Mouse (Mus musculus): ENCODE measurements around the gene Elk4.

Elk4 gene

GRCm38 (mm10) chr1:131981378-131982013 is 25.9 kb upstream of the Elk4 start:
- in situ Hi-C loops (cut with MboI; ENCODE audit: low pct_unique_long_range_greater_than_20kb in 1 of 2, low sequenced_read_pairs in 2 of 2, unreplicated experiment in 1 of 2): no loop called here

GRCm38 (mm10) chr1:131982907-131983306 is 24.5 kb upstream of the Elk4 start:
- in situ Hi-C loops (cut with MboI; ENCODE audit: low pct_unique_long_range_greater_than_20kb in 1 of 2, low sequenced_read_pairs in 2 of 2, unreplicated experiment in 1 of 2): no loop called here

GRCm38 (mm10) chr1:131983806-131984205 is 23.6 kb upstream of the Elk4 start:
- in situ Hi-C loops (cut with MboI; ENCODE audit: low pct_unique_long_range_greater_than_20kb in 1 of 2, low sequenced_read_pairs in 2 of 2, unreplicated experiment in 1 of 2): no loop called here

DNA sequence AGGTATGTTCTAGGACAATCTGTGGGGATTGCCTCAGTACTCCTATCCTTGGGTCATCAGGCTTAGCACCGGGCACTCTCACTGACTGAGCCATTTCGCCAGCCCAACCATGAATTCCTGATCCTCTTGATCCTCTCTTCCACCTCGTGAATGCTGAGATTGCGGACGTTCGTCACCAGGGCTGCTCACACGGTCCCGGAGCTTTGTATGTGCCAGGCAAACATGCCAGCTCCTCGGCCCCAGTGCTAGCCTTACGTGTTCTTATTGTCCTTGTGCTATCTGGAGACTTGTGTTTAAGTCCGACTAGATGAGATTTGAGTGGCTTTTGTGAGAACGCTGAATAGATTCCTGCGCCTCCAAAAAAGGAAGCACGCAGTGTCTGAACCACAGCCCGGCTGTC is 20.0 kb upstream of the Elk4 start:
- in situ Hi-C loops (cut with MboI; ENCODE audit: low pct_unique_long_range_greater_than_20kb in 1 of 2, low sequenced_read_pairs in 2 of 2, unreplicated experiment in 1 of 2): no loop called here

DNA sequence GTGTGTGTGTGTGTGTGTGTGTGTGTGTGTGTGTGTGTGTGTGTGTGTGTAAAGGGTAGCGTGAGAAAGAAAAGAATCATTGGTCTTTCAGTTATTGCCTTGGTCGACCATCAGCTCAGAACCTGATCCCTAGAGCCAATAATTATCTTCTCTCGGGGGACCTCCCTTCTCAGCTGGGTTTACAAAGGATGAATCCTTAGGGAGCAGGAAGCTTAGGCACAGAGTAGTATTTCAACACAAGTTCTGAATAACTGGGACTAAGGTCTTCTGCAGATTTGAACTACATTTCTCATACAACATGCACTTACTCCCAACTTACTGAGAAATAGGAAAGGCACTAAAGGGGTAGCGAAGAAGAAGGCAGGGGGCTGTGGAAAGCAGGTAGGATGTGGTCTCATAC is 17.9 kb upstream of the Elk4 start:
- in situ Hi-C loops (cut with MboI; ENCODE audit: low pct_unique_long_range_greater_than_20kb in 1 of 2, low sequenced_read_pairs in 2 of 2, unreplicated experiment in 1 of 2): no loop called here

DNA sequence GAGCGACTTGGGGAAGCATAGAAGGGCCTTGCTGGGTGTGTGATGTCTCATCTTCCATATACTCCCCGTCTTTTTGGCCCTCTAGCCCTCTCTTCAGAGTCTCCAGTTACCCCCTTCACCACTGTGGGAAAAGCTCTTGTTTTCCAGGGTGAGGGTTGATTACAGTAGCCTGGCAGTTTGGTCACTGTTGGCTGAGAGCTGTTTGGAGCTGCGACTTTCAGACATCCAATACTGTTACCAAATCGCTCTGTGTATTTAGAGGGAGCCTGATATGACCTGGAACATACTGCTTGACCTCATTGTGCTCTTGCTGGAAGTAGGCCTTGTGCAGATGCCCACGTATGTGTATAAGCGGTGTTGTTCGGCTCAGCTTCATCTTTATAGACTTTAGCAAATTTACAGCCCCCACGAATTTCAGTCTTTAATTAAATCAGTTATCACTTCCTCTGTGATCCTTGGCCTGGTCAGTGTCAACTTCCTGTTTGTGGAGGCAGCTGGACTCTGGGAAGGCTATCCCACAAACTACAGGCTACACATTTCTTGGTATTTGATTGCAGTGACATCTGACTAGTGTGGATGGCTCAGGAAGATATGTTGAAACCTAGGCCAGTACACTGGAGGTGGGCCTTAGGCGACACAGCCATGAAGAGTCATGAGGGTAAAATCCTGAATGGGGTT is 17.2 kb upstream of the Elk4 start:
- in situ Hi-C loops (cut with MboI; ENCODE audit: low pct_unique_long_range_greater_than_20kb in 1 of 2, low sequenced_read_pairs in 2 of 2, unreplicated experiment in 1 of 2): loop anchor here in 1 of 2 experiments (10.0 kb wide), 1 partner anchor 115 kb away; no protein-coding TSS in a partner anchor

DNA sequence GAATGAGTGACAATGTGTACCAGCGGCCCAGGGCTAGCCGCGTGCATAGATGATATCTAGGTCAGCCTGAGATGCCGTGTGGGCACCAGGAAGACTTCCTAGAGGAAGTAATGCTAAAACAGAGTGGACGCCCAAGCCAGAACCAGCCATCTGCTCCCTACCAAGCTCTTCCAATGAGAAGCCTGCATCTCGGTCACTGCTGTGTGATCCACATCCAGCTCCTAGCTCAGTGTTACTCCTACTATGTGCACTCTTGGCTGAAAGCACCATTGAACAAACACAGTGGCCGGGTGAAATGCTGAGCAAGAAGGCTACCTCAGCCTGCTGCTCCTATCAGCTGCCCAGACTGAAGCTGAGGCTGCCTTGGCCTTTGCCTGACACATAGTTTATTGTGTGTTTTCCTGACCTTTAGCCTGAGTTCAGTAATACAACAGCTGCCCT is 14.8 kb upstream of the Elk4 start:
- in situ Hi-C loops (cut with MboI; ENCODE audit: low pct_unique_long_range_greater_than_20kb in 1 of 2, low sequenced_read_pairs in 2 of 2, unreplicated experiment in 1 of 2): loop anchor here in 1 of 2 experiments (10.0 kb wide), 1 partner anchor 112 kb away; no protein-coding TSS in a partner anchor

- in situ Hi-C loops (cut with MboI; ENCODE audit: low pct_unique_long_range_greater_than_20kb in 1 of 2, low sequenced_read_pairs in 2 of 2, unreplicated experiment in 1 of 2): loop anchor here in 1 of 2 experiments (10.0 kb wide), 1 partner anchor 111 kb away; no protein-coding TSS in a partner anchor
These were observed 14.0 kb upstream of the Elk4 start for GRCm38 (mm10) chr1:131993169-131994040.

DNA sequence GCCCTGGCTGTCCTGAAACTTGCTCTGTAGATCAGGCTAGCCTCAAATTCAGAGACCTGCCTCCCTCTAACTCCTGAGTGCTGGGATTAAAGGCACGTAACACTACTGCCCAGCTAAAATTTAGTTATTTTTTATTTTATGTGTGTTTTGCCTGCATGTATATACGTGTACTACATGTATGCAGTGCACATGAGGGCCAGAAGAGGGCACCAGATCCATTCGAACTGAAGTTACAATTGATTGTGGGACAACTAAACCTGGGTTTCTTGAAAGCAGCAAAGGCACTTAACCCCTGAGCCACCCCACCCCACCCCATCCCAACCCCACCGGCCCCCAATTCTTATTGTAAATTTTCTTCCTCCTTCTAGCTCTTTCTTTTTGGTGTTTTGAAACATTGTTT is 12.3 kb upstream of the Elk4 start:
- in situ Hi-C loops (cut with MboI; ENCODE audit: low pct_unique_long_range_greater_than_20kb in 1 of 2, low sequenced_read_pairs in 2 of 2, unreplicated experiment in 1 of 2): loop anchor here (5.0 to 10.0 kb wide), 3 partner anchors 52 to 122 kb away; no protein-coding TSS in a partner anchor

DNA sequence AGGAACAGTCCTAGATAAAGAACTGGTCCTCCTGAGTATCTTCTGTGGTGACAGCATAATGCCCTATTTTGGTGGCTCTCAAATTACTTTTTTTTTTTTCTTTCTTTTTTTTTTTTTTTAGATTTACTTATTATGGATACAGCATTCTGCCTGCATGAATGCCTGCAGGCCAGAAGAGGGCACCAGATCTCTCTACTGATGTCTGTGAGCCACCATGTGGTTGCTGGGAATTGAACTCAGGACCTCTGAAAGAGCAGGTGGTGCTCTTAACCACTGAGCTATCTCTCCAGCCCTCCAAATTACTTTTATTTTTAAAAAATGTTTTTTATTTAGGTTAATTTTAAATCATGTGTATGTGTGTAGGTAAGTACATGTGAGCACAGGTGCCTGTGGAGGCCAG is 6.9 kb upstream of the Elk4 start:
- in situ Hi-C loops (cut with MboI; ENCODE audit: low pct_unique_long_range_greater_than_20kb in 1 of 2, low sequenced_read_pairs in 2 of 2, unreplicated experiment in 1 of 2): no loop called here

- in situ Hi-C loops (cut with MboI; ENCODE audit: low pct_unique_long_range_greater_than_20kb in 1 of 2, low sequenced_read_pairs in 2 of 2, unreplicated experiment in 1 of 2): no loop called here
These were observed 5.5 kb upstream of the Elk4 start for GRCm38 (mm10) chr1:132001880-132002330.

GRCm38 (mm10) chr1:132003111-132003510 is 4.3 kb upstream of the Elk4 start:
- in situ Hi-C loops (cut with MboI; ENCODE audit: low pct_unique_long_range_greater_than_20kb in 1 of 2, low sequenced_read_pairs in 2 of 2, unreplicated experiment in 1 of 2): no loop called here

DNA sequence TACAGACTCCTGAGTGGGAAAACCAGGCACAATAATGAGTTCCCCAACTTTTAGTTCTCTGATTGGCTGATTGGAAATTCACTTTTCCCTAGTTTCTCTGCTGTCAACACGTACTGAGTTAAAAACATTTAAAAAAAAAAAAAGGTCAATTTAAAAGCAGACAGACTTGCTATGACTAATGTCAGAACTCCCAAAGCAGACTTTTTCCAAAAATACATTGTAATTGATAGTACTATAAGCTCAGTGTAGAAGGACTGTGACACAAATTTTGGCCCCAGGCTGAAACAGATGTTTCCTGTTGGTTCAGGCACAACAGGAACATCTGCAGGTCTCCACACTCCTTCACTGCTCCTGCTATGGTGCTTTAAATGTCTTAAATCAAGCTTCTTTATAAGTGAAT is 3.6 kb upstream of the Elk4 start:
- in situ Hi-C loops (cut with MboI; ENCODE audit: low pct_unique_long_range_greater_than_20kb in 1 of 2, low sequenced_read_pairs in 2 of 2, unreplicated experiment in 1 of 2): no loop called here

DNA sequence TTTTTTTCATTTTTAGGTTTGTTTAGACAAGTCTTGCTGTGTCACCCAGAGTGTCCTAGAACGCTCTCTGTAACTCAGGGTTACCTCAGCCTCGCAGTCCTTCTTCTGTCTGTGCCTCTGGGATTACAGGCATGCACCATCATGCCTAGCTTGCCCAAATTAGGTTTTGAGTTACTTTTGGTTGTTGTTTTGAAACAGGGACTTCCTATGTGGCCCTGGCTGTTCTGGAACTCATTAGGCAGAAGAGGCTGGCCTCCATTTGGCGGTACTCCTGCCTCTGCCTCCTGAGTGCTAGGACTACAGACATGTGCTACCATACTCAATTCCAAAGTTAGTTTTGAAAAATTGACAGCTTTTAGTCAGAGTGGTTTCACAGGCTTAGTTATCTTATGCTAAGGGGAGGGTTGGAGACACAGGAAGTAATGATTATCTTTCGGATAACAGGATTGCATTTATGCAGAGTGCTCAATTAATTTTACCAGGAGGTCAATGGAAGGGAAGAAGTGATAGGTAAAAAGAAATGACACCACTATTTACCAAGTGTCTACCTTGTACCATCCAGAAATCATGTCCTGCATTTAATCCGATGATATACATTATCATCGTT is 2.7 kb upstream of the Elk4 start:
- in situ Hi-C loops (cut with MboI; ENCODE audit: low pct_unique_long_range_greater_than_20kb in 1 of 2, low sequenced_read_pairs in 2 of 2, unreplicated experiment in 1 of 2): no loop called here

- in situ Hi-C loops (cut with MboI; ENCODE audit: low pct_unique_long_range_greater_than_20kb in 1 of 2, low sequenced_read_pairs in 2 of 2, unreplicated experiment in 1 of 2): no loop called here
These were observed 1.9 kb upstream of the Elk4 start for GRCm38 (mm10) chr1:132005466-132005865.

DNA sequence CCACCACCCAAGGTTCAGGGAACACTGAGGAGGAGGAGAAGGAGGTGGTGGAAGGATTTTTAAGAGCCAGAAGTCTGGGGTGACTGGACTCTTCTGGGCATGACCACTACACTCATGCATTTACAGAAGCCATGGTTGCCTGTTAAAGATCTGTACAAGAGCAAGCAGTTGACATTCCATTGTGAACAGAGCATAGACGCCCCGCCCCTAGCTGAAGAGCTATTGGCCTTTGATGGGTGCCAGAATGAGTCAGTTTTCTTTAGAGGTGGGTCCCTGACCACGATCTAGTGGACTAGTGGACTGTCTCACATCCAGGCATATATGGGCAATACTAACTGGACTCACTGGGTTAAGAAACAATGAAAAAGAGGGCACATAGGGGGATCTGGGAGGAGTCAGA is 1.4 kb upstream of the Elk4 start:
- in situ Hi-C loops (cut with MboI; ENCODE audit: low pct_unique_long_range_greater_than_20kb in 1 of 2, low sequenced_read_pairs in 2 of 2, unreplicated experiment in 1 of 2): no loop called here

- in situ Hi-C loops (cut with MboI; ENCODE audit: low pct_unique_long_range_greater_than_20kb in 1 of 2, low sequenced_read_pairs in 2 of 2, unreplicated experiment in 1 of 2): no loop called here
These were observed 686 bp upstream of the Elk4 start for GRCm38 (mm10) chr1:132006721-132007120.

Data from mouse embryonic stem cell (cell line).